Mouse (Mus musculus) small intestine, adult 2 months (tissue): ENCODE measurements around the gene Vash2.

ENCODE experiments used
- CTCF ChIP-seq: fragments of 200-500 bp; IDR thresholded peaks from 2 replicates; pipeline ENCODE4 v1.5.1; 2012; ENCODE audit warnings: low read depth, mild to moderate bottlenecking, control low read depth, inconsistent platforms, low read length, moderate library complexity, mixed read lengths; ENCODE audit not compliant: insufficient replicate concordance, insufficient read length; ENCODE audit errors: extremely low read depth
- POLR2A ChIP-seq: fragments of 200-500 bp; IDR thresholded peaks from 2 replicates; pipeline ENCODE4 v1.6.1; 2012; ENCODE audit warnings: low read depth, mild to moderate bottlenecking, control low read depth, inconsistent platforms, low read length, moderate library complexity

GRCm38 (mm10) chr1:190947986-190948385 is 31.1 kb downstream of the Vash2 start:
- TF ChIP-seq CTCF (no peak), POLR2A (no peak)
